Mouse (Mus musculus) CH12.LX (cell line): ENCODE data around the gene Mmgt2. TPM values are rescaled to one million over a fixed set of nuclear protein-coding genes. Genes with fewer than 3 reads are reported as not detected.
A peak's percentile ranks its signal among the peaks of the same experiment; 100 is the strongest.

Experiments used
- DNase-seq: peaks from one replicate; pipeline ENCODE4 v3.0.0-alpha.2; 2013; ENCODE audit errors: extremely low read depth
- H3K27ac ChIP-seq: 2 replicates; pipeline ENCODE4 v1.5.1; 2012; ENCODE audit warnings: low read depth, mild to moderate bottlenecking, control low read depth, moderate library complexity; ENCODE audit not compliant: insufficient read depth
- H3K27me3 ChIP-seq: replicated peaks from 2 replicates; pipeline ENCODE3; 2012; ENCODE audit warnings: inconsistent platforms
- H3K36me3 ChIP-seq, 2 experiments: replicated peaks in 1 of 2; 2 replicates each; pipeline versions ENCODE3 to v1.6.1; 2012; ENCODE audit warnings: inconsistent platforms in 1 of 2, low read length in 1 of 2, mild to moderate bottlenecking in 1 of 2, mixed read lengths in 1 of 2, moderate library complexity in 1 of 2; ENCODE audit not compliant: control insufficient read depth in 1 of 2, insufficient read depth in 1 of 2
- H3K4me1 ChIP-seq, 2 experiments: 2 replicates each; pipeline ENCODE4 v1.6.1; 2012; ENCODE audit warnings: inconsistent platforms in 1 of 2, moderate library complexity in 1 of 2; ENCODE audit not compliant: insufficient read depth in 2 of 2, control insufficient read depth in 1 of 2
- H3K4me2 ChIP-seq: 2 replicates; pipeline ENCODE4 v1.6.1; 2012; ENCODE audit warnings: low read depth, mild to moderate bottlenecking, control low read depth; ENCODE audit not compliant: poor library complexity, insufficient read depth, severe bottlenecking
- H3K4me3 ChIP-seq, 3 experiments: fragments of 150-350 bp in 1 of 3; sonication (generic) in 1 of 3; replicated peaks in 1 of 3; 2 replicates each; pipeline versions ENCODE3 to v1.5.1; 2011 to 2012; ENCODE audit warnings: low read depth in 2 of 3, low read length in 2 of 3, mild to moderate bottlenecking in 2 of 3, moderate library complexity in 2 of 3, control low read depth in 1 of 3, improper control_type of control experiment in 1 of 3, inconsistent platforms in 1 of 3, mixed read lengths in 1 of 3; ENCODE audit not compliant: poor library complexity in 1 of 3
- H3K79me2 ChIP-seq: replicated peaks from 2 replicates; pipeline ENCODE4 v1.6.1; 2012; ENCODE audit warnings: mild to moderate bottlenecking, moderate library complexity; ENCODE audit not compliant: control insufficient read depth, poor library complexity, insufficient read depth, severe bottlenecking; ENCODE audit errors: extremely low read depth
- H3K9ac ChIP-seq: 2 replicates; pipeline ENCODE4 v1.6.1; 2012; ENCODE audit warnings: low read depth, mild to moderate bottlenecking, control low read depth, moderate library complexity; ENCODE audit not compliant: insufficient read depth
- H3K9me3 ChIP-seq: replicated peaks from 2 replicates; pipeline ENCODE3; 2012; ENCODE audit warnings: low read length, inconsistent platforms, mixed read lengths
- BHLHE40 ChIP-seq: IDR thresholded peaks from 2 replicates; pipeline ENCODE4 v1.6.1; 2011; ENCODE audit warnings: mild to moderate bottlenecking, low read depth, low read length, improper control_type of control experiment
- CHD1 ChIP-seq: IDR thresholded peaks from 2 replicates; pipeline ENCODE4 v1.6.1; 2012; ENCODE audit warnings: low read depth, low read length, improper control_type of control experiment, inconsistent platforms
- CHD2 ChIP-seq: IDR thresholded peaks from 2 replicates; pipeline ENCODE4 v1.6.1; 2011; ENCODE audit warnings: low read length, improper control_type of control experiment
- CTCF ChIP-seq, 2 experiments: IDR thresholded peaks in 1 of 2; conservative IDR thresholded peaks in 1 of 2; 2 replicates each; pipeline ENCODE4 v1.5.1; 2011 to 2012; ENCODE audit warnings: low read depth in 2 of 2, low read length in 2 of 2, improper control_type of control experiment in 1 of 2, inconsistent platforms in 1 of 2, mild to moderate bottlenecking in 1 of 2, moderate library complexity in 1 of 2
- ELF1 ChIP-seq: IDR thresholded peaks from 2 replicates; pipeline ENCODE4 v1.6.1; 2014; ENCODE audit warnings: low read depth, mild to moderate bottlenecking, inconsistent platforms, low read length, improper control_type of control experiment
- EP300 ChIP-seq: IDR thresholded peaks from 2 replicates; pipeline ENCODE4 v1.6.1; 2011; ENCODE audit warnings: low read length, improper control_type of control experiment
- ETS1 ChIP-seq: conservative IDR thresholded peaks from 2 replicates; pipeline ENCODE4 v1.6.1; 2012; ENCODE audit warnings: low read depth, mild to moderate bottlenecking, inconsistent platforms, low read length, improper control_type of control experiment, moderate library complexity
- GABPA ChIP-seq: IDR thresholded peaks from 2 replicates; pipeline ENCODE4 v1.6.1; 2012; ENCODE audit warnings: low read depth, low read length, improper control_type of control experiment, inconsistent platforms; ENCODE audit not compliant: insufficient replicate concordance
- HCFC1 ChIP-seq: IDR thresholded peaks from 2 replicates; pipeline ENCODE4 v1.6.1; 2012; ENCODE audit warnings: low read depth, mild to moderate bottlenecking, inconsistent platforms, low read length, improper control_type of control experiment
- IRF4 ChIP-seq: IDR thresholded peaks from 2 replicates; pipeline ENCODE4 v1.6.1; 2014; ENCODE audit warnings: low read depth, mild to moderate bottlenecking, inconsistent platforms, low read length, improper control_type of control experiment
- KAT2A ChIP-seq: IDR thresholded peaks from 2 replicates; pipeline ENCODE4 v1.6.1; 2012; ENCODE audit warnings: low read length, improper control_type of control experiment, inconsistent platforms; ENCODE audit not compliant: insufficient replicate concordance
- MAFK ChIP-seq: IDR thresholded peaks from 2 replicates; pipeline ENCODE4 v1.6.1; 2011; ENCODE audit warnings: low read length, improper control_type of control experiment; ENCODE audit not compliant: insufficient replicate concordance
- MAZ ChIP-seq: IDR thresholded peaks from 2 replicates; pipeline ENCODE4 v1.6.1; 2012; ENCODE audit warnings: low read depth, mild to moderate bottlenecking, inconsistent platforms, low read length, improper control_type of control experiment, moderate library complexity
- MEF2A ChIP-seq: IDR thresholded peaks from 2 replicates; pipeline ENCODE4 v1.6.1; 2014; ENCODE audit warnings: low read depth, mild to moderate bottlenecking, inconsistent platforms, low read length, improper control_type of control experiment, borderline replicate concordance
- MYC ChIP-seq: IDR thresholded peaks from 2 replicates; pipeline ENCODE4 v1.6.1; 2011; ENCODE audit warnings: low read depth, mild to moderate bottlenecking, improper control_type of control experiment, low read length
- NELFE ChIP-seq: IDR thresholded peaks from 2 replicates; pipeline ENCODE4 v1.6.1; 2011; ENCODE audit warnings: low read depth, low read length, improper control_type of control experiment
- RAD21 ChIP-seq: IDR thresholded peaks from 2 replicates; pipeline ENCODE4 v1.6.1; 2011; ENCODE audit warnings: low read depth, mild to moderate bottlenecking, low read length, improper control_type of control experiment, moderate library complexity
- RCOR1 ChIP-seq: conservative IDR thresholded peaks from 2 replicates; pipeline ENCODE4 v1.6.1; 2012; ENCODE audit warnings: low read depth, mild to moderate bottlenecking, inconsistent platforms, low read length, improper control_type of control experiment
- SIN3A ChIP-seq: IDR thresholded peaks from 2 replicates; pipeline ENCODE4 v1.6.1; 2012; ENCODE audit warnings: low read length, improper control_type of control experiment, inconsistent platforms
- SMC3 ChIP-seq: IDR thresholded peaks from 2 replicates; pipeline ENCODE4 v1.6.1; 2011; ENCODE audit warnings: low read depth, low read length, improper control_type of control experiment
- TBP ChIP-seq: conservative IDR thresholded peaks from 2 replicates; pipeline ENCODE4 v1.6.1; 2011; ENCODE audit warnings: low read depth, low read length, improper control_type of control experiment
- TCF12 ChIP-seq: IDR thresholded peaks from 2 replicates; pipeline ENCODE4 v1.6.1; 2014; ENCODE audit warnings: low read depth, mild to moderate bottlenecking, inconsistent platforms, low read length, improper control_type of control experiment
- USF1 ChIP-seq: IDR thresholded peaks from 2 replicates; pipeline ENCODE4 v1.6.1; 2014; ENCODE audit warnings: low read depth, mild to moderate bottlenecking, inconsistent platforms, low read length, improper control_type of control experiment
- USF2 ChIP-seq: conservative IDR thresholded peaks from 2 replicates; pipeline ENCODE4 v1.6.1; 2011; ENCODE audit warnings: low read depth, low read length, improper control_type of control experiment
- ZC3H11A ChIP-seq: IDR thresholded peaks from 2 replicates; pipeline ENCODE4 v1.6.1; 2012; ENCODE audit warnings: low read depth, mild to moderate bottlenecking, inconsistent platforms, low read length, improper control_type of control experiment
- ZKSCAN1 ChIP-seq: IDR thresholded peaks from 2 replicates; pipeline ENCODE4 v1.6.1; 2012; ENCODE audit warnings: low read depth, inconsistent platforms, low read length, improper control_type of control experiment, borderline replicate concordance
- ZMIZ1 ChIP-seq: IDR thresholded peaks from 2 replicates; pipeline ENCODE4 v1.6.1; 2012; ENCODE audit warnings: low read depth, mild to moderate bottlenecking, inconsistent platforms, low read length, improper control_type of control experiment
- ZNF384 ChIP-seq: IDR thresholded peaks from 2 replicates; pipeline ENCODE4 v1.6.1; 2012; ENCODE audit warnings: low read depth, low read length, improper control_type of control experiment, inconsistent platforms
- dilution Hi-C: fragments of 300-500 bp; cut with MboI; formaldehyde crosslinking; loops from 2 replicates; pipeline ENCODE4 v1.14.3; 2020; ENCODE audit warnings: low sequenced_read_pairs; ENCODE audit not compliant: extremely low pct_unique_long_range_greater_than_20kb, extremely low pct_ligation_motif_present
- in situ Hi-C: fragments of 300-500 bp; cut with MboI; formaldehyde crosslinking; loops from 3 replicates; pipeline ENCODE4 v1.14.3; 2019; ENCODE audit warnings: low sequenced_read_pairs, low pct_ligation_motif_present, low pct_unique_long_range_greater_than_20kb, mixed read lengths
- polyA plus RNA-seq: library from polyadenylated mRNA; unstranded; fragments of >175 nt; gene quantifications from 2 replicates; pipeline ENCODE4 v1.2.1, GENCODE M21; 2012; ENCODE audit warnings: low read depth; ENCODE audit not compliant: insufficient read length
- total RNA-seq, 2 experiments: library from RNA; depleted of rRNA; stranded (reverse); fragments of 300-350 nt in 1 of 2; fragments of >200 nt in 1 of 2; gene quantifications; 2 replicates each; pipeline ENCODE4 v1.2.3; 2012 to 2014

Mmgt2 gene
- total and polyA plus RNA-seq, 3 experiments: 49.2 to 65.9 (median 60.7) TPM

DNA sequence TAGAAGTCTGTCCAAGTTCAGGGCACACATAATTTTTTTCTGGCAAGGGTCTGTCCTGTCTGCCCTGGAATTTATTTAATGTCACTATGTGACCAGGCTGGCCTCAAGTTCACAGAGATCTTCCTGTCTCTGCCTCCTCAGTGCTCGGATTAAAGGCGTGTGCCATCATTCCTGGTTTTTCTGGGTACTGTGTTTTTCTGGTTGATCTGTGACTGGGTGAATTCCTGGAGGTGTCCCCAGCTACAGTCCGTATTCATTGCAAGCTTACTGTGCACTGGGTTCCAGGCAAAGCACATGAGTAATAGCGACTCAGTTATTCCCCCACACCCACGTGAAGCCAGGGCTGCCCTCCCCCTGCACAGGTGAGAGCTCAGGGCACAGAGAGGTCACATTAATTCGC is 38.2 kb upstream of the Mmgt2 start:
- Histone ChIP-seq H3K27me3 (no peaks in the 10 kb centered on the region), H3K4me3 (no peak overlapping the region), H3K9ac (no peak overlapping the region), H3K4me2 (no peak overlapping the region), H3K4me1 (peaks cover 14 to 40% of the 10 kb centered on the region in 2 experiments), H3K79me2 (peaks cover 2% of the 10 kb centered on the region), H3K9me3 (no peaks in the 10 kb centered on the region), H3K27ac (no peak overlapping the region), H3K36me3 (peaks cover 26 to 55% of the 10 kb centered on the region in 2 experiments)
- in situ Hi-C loops (loop anchor here (5.0 kb wide), 2 partner anchors 37 to 67 kb away; partner anchors contain the start of genes Lrrc75a and Mmgt2), dilution Hi-C loops (no loop called here)
- no peak for TF ChIP-seq BHLHE40
- TF ChIP-seq TCF12: no peak
- no peak for TF ChIP-seq TBP
- no peak for TF ChIP-seq MEF2A
- TF ChIP-seq RCOR1: no peak
- no peak for TF ChIP-seq USF1
- no peak for TF ChIP-seq MAFK
- TF ChIP-seq CHD2: no peak
- no peak for TF ChIP-seq CHD1
- TF ChIP-seq GABPA: no peak
- TF ChIP-seq ZMIZ1: no peak
- TF ChIP-seq CTCF (conservative IDR thresholded peaks at IDR 0.05 in 1 of 2, IDR thresholded peaks at IDR 0.05 in 1 of 2; ENCODE audit: low read depth in 2 of 2, low read length in 2 of 2): no peak
- TF ChIP-seq ZC3H11A: no peak
- no peak for TF ChIP-seq MAZ
- no peak for TF ChIP-seq KAT2A
- DNase-seq: peak; percentile 17

DNA sequence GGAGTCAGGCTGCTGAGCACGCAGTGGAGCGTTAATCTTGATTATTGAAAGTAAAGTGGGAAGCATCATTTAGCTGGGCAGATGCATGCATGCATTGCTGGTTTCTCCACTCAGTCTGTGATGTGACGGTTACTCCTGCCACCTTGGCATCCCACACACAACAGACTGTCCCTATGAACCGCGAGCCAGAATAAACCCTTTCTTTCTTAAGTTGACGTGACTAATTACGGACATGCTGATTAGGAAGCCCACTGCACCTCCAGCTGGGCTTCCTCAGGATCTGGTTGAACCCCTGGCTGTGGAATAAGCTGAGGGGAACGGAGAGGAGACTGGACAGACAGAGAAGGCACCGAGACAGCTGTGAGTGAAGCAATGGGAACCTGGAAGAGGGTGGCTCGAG is 35.9 kb upstream of the Mmgt2 start:
- dilution Hi-C loops (no loop called here), in situ Hi-C loops (loop anchor here (5.0 kb wide), 2 partner anchors 35 to 65 kb away; partner anchors contain the start of genes Lrrc75a and Mmgt2)
- Histone ChIP-seq H3K4me3 (no peak overlapping the region), H3K79me2 (no peaks in the 10 kb centered on the region), H3K27me3 (no peaks in the 10 kb centered on the region), H3K36me3 (peaks cover 3 to 36% of the 10 kb centered on the region in 2 experiments), H3K27ac (no peak overlapping the region), H3K9me3 (no peaks in the 10 kb centered on the region), H3K4me2 (no peak overlapping the region), H3K9ac (no peak overlapping the region), H3K4me1 (peaks cover 6 to 19% of the 10 kb centered on the region in 2 experiments)
- no peak for TF ChIP-seq HCFC1
- no peak for TF ChIP-seq ZNF384
- TF ChIP-seq GABPA: no peak
- no peak for TF ChIP-seq BHLHE40
- no peak for TF ChIP-seq NELFE
- TF ChIP-seq IRF4: no peak
- no peak for TF ChIP-seq USF2
- TF ChIP-seq RCOR1: no peak
- TF ChIP-seq CHD1: no peak
- no peak for TF ChIP-seq ELF1
- no peak for TF ChIP-seq RAD21
- TF ChIP-seq SIN3A: no peak
- no peak for TF ChIP-seq ZMIZ1
- TF ChIP-seq MYC: no peak
- no peak for TF ChIP-seq SMC3
- TF ChIP-seq ETS1: no peak
- TF ChIP-seq EP300: no peak
- TF ChIP-seq KAT2A: no peak
- no peak for TF ChIP-seq MAZ
- TF ChIP-seq ZKSCAN1: no peak
- no peak for DNase-seq
